Mouse (Mus musculus): ENCODE results near the gene Ripor1.

The Ripor1 gene

GRCm38 (mm10) chr8:105606189-105607023 is 1.4 kb downstream of the Ripor1 start:
- DNase-seq, result peak; percentile 83

GRCm38 (mm10) chr8:105607062-105607461 is 2.0 kb downstream of the Ripor1 start:
- DNase-seq, result no peak

GRCm38 (mm10) chr8:105607684-105608083 is 2.6 kb downstream of the Ripor1 start:
- DNase-seq, result peak; percentile 28

- DNase-seq, result no peak
These were observed 4.3 kb downstream of the Ripor1 start for GRCm38 (mm10) chr8:105609355-105609754.

- no peak for DNase-seq
These were observed 4.7 kb downstream of the Ripor1 start for GRCm38 (mm10) chr8:105609771-105610170.

- peak; percentile 16 for DNase-seq
These were observed 6.8 kb downstream of the Ripor1 start for GRCm38 (mm10) chr8:105611836-105612235.

GRCm38 (mm10) chr8:105613037-105613436 is 8.0 kb downstream of the Ripor1 start:
- DNase-seq, result peak; percentile 29

- peak; percentile 52 for DNase-seq
These were observed 8.9 kb downstream of the Ripor1 start for GRCm38 (mm10) chr8:105613830-105614511.

- DNase-seq, result no peak
These were observed 10.9 kb downstream of the Ripor1 start for GRCm38 (mm10) chr8:105615942-105616341.

GRCm38 (mm10) chr8:105617451-105618278 is 12.6 kb downstream of the Ripor1 start:
- DNase-seq, result no peak

GRCm38 (mm10) chr8:105618279-105618634 is 13.2 kb downstream of the Ripor1 start:
- DNase-seq, result no peak

- no peak for DNase-seq
These were observed 14.0 kb downstream of the Ripor1 start for GRCm38 (mm10) chr8:105618892-105619591.

- peak; percentile 13 for DNase-seq
These were observed 15.2 kb downstream of the Ripor1 start for GRCm38 (mm10) chr8:105620211-105620610.

- no peak for DNase-seq
These were observed 16.1 kb downstream of the Ripor1 start for GRCm38 (mm10) chr8:105620946-105621720.

- DNase-seq, result peak; percentile 13
These were observed 16.8 kb downstream of the Ripor1 start for GRCm38 (mm10) chr8:105621841-105622240.

- peak; percentile 97 for DNase-seq
These were observed 17.4 kb downstream of the Ripor1 start for GRCm38 (mm10) chr8:105622421-105622920.

GRCm38 (mm10) chr8:105623118-105623517 is 18.1 kb downstream of the Ripor1 start:
- DNase-seq, result peak; percentile 22

- no peak for DNase-seq
These were observed 18.7 kb downstream of the Ripor1 start for GRCm38 (mm10) chr8:105623679-105624245.

GRCm38 (mm10) chr8:105624401-105624800 is 19.3 kb downstream of the Ripor1 start:
- peak; percentile 64 for DNase-seq

- DNase-seq, result no peak
These were observed 19.8 kb downstream of the Ripor1 start for GRCm38 (mm10) chr8:105624831-105625230.

GRCm38 (mm10) chr8:105626086-105626485 is 21.0 kb downstream of the Ripor1 start:
- DNase-seq, result no peak

Data from right cerebral cortex, postnatal 14 days (tissue).